Comparison of ENCODE assay signal across 8 mouse cellular contexts in genomic region chr12:61523631-61524182, GRCm38 (mm10). TPM values are rescaled to one million over a fixed set of nuclear protein-coding genes. Genes with fewer than 3 reads are reported as not detected.
DNase-seq lines count a peak whose midpoint lies in the region; ATAC-seq lines count a peak whose summit lies in the region.

No protein-coding gene starts in this region.

- peak overlapping the region; percentile 91 for H3K4me2 ChIP-seq in heart, embryonic 14.5 days (ENCODE audit: low read length)
- H3K4me2 ChIP-seq in hindbrain, embryonic 15.5 days = peak overlapping the region; percentile 66
- peak overlapping the region; percentile 57 for H3K4me2 ChIP-seq in liver, embryonic 13.5 days
- peak overlapping the region; percentile 73 for H3K4me2 ChIP-seq in stomach, embryonic 14.5 days (replicated peaks; ENCODE audit: low read depth, low read length)

- WGBS in heart, embryonic 14.5 days = 2% methylated on average over 16 of the region's 16 CpGs
- WGBS in hindbrain, embryonic 15.5 days = 2% methylated on average over 16 of the region's 16 CpGs
- WGBS in liver, embryonic 13.5 days (ENCODE audit: insufficient replicate concordance) = 2% methylated on average over 16 of the region's 16 CpGs
- WGBS in stomach, embryonic 14.5 days = under 1% methylated on average over 16 of the region's 16 CpGs

- H3K36me3 ChIP-seq in heart, embryonic 14.5 days (ENCODE audit: control insufficient read depth, insufficient read depth, low read length) = no peaks in the 10 kb centered on the region
- no peaks in the 10 kb centered on the region for H3K36me3 ChIP-seq in hindbrain, embryonic 15.5 days
- no peaks in the 10 kb centered on the region for H3K36me3 ChIP-seq in liver, embryonic 13.5 days
- H3K36me3 ChIP-seq in stomach, embryonic 14.5 days (ENCODE audit: control insufficient read depth, insufficient read depth, low read length) = no peaks in the 10 kb centered on the region

- peaks cover 3 to 10% of the 10 kb centered on the region in 2 experiments; a peak in 2 of 4 replicates for H3K4me1 ChIP-seq in heart, embryonic 14.5 days (ENCODE audit: control insufficient read depth in 2 of 2, insufficient read depth in 2 of 2, low read length in 2 of 2)
- H3K4me1 ChIP-seq in hindbrain, embryonic 15.5 days (replicated peaks) = peaks cover 13% of the 10 kb centered on the region; the same call in 1 of the 2 replicates
- no peaks in the 10 kb centered on the region for H3K4me1 ChIP-seq in liver, embryonic 13.5 days (replicated peaks)
- 0 out of 2 replicates have a peak, but pooled peaks cover 4% of the 10 kb centered on the region for H3K4me1 ChIP-seq in stomach, embryonic 14.5 days (ENCODE audit: control insufficient read depth, insufficient read depth, low read length)

- intact Hi-C loops in heart, postnatal 10 days (cut with DNase I) = no loop called here

- peak overlapping the region; percentile 48 for H3K9ac ChIP-seq in heart, embryonic 14.5 days (ENCODE audit: low read length)
- H3K9ac ChIP-seq in hindbrain, embryonic 15.5 days = peak overlapping the region; percentile 85
- H3K9ac ChIP-seq in liver, embryonic 13.5 days = no peak overlapping the region
- no peak overlapping the region; the same call in 1 of the 2 replicates for H3K9ac ChIP-seq in stomach, embryonic 14.5 days (replicated peaks; ENCODE audit: low read depth, low read length)

- peaks cover 52% of the 10 kb centered on the region for H3K27me3 ChIP-seq in heart, embryonic 14.5 days (ENCODE audit: control insufficient read depth, insufficient read depth, low read length)
- H3K27me3 ChIP-seq in hindbrain, embryonic 15.5 days = 0 out of 2 replicates have a peak, but pooled peaks cover 3% of the 10 kb centered on the region
- H3K27me3 ChIP-seq in liver, embryonic 13.5 days = peaks cover 56% of the 10 kb centered on the region
- peaks cover 17% of the 10 kb centered on the region; the same call in 1 of the 2 replicates for H3K27me3 ChIP-seq in stomach, embryonic 14.5 days (ENCODE audit: control insufficient read depth, insufficient read depth, low read length)

- no peak overlapping the region for H3K27ac ChIP-seq in heart, embryonic 14.5 days (replicated peaks in 1 of 2; ENCODE audit: control insufficient read depth in 1 of 2, insufficient read depth in 1 of 2, low read depth in 2 of 2, low read length in 2 of 2)
- peak overlapping the region; percentile 95 for H3K27ac ChIP-seq in hindbrain, embryonic 15.5 days (replicated peaks)
- H3K27ac ChIP-seq in liver, embryonic 13.5 days = no peak overlapping the region
- H3K27ac ChIP-seq in stomach, embryonic 14.5 days (ENCODE audit: low read length) = no peak overlapping the region

- peak overlapping the region; percentile 57 to 60 for H3K4me3 ChIP-seq in heart, embryonic 14.5 days (ENCODE audit: control insufficient read depth in 1 of 2, insufficient read depth in 1 of 2, low read depth in 1 of 2, low read length in 2 of 2)
- H3K4me3 ChIP-seq in hindbrain, embryonic 15.5 days = peak overlapping the region; percentile 64
- no peak overlapping the region for H3K4me3 ChIP-seq in liver, embryonic 13.5 days (replicated peaks)
- H3K4me3 ChIP-seq in stomach, embryonic 14.5 days (ENCODE audit: low read depth, low read length) = peak overlapping the region; percentile 55

- no peak for DNase-seq in heart, postnatal 10 days
- DNase-seq in cerebellum, postnatal 36 days = peak; percentile 4 to 31
- no peak for DNase-seq in liver, embryonic 13.5 days
- DNase-seq in spleen, postnatal 14 days (ENCODE audit: low spot score in 2 of 2) = no peak

- no peak for ATAC-seq in heart, embryonic 14.5 days (ENCODE audit: insufficient number of reproducible peaks, insufficient read depth, low FRiP score, low read depth)
- no peak for ATAC-seq in hindbrain, embryonic 15.5 days (ENCODE audit: low FRiP score, low read depth)
- no peak for ATAC-seq in liver, embryonic 13.5 days (ENCODE audit: low read depth)
- no peak for ATAC-seq in stomach, embryonic 14.5 days (ENCODE audit: insufficient number of reproducible peaks, insufficient read depth, low FRiP score, low read depth)
- ATAC-seq in inflammation-experienced regulatory T-cells, adult 6 months = no peak

- H3K9me3 ChIP-seq in heart, embryonic 14.5 days (ENCODE audit: control insufficient read depth, low read length) = no peaks in the 10 kb centered on the region
- no peaks in the 10 kb centered on the region for H3K9me3 ChIP-seq in hindbrain, embryonic 15.5 days
- no peaks in the 10 kb centered on the region for H3K9me3 ChIP-seq in liver, embryonic 13.5 days (replicated peaks)
- no peaks in the 10 kb centered on the region for H3K9me3 ChIP-seq in stomach, embryonic 14.5 days (ENCODE audit: control insufficient read depth, low read depth, low read length)

RNA-seq across cellular contexts. Expression of gene Lrfn5, which starts 0.8 kb away (rescaled TPM):
- polyA plus RNA-seq in heart, embryonic 14.5 days (2014; fragmentation: Nextera tagmentation; extraction: Ambion mirVana) = 0.13 and 0.27 TPM in 2 replicates
- total RNA-seq in heart, postnatal 10 days (2021) = under 1 TPM in 1 of 2 experiments, not detected in 1; 0.10 TPM
- 71.1 and 74.5 TPM in 2 replicates for polyA plus RNA-seq in hindbrain, embryonic 15.5 days (2015; fragmentation: Nextera tagmentation; extraction: Ambion mirVana)
- 0.07 and 0.13 TPM in 2 replicates for polyA plus RNA-seq in liver, embryonic 13.5 days (2015; fragmentation: Nextera tagmentation; extraction: Ambion mirVana)
- 1.8 and 2.2 TPM in 2 replicates for polyA plus RNA-seq in stomach, embryonic 14.5 days (2014; fragmentation: Nextera tagmentation; extraction: Ambion mirVana)
- under 1 TPM in 1 of 3 experiments, not detected in 2; 0.08 TPM for polyA plus RNA-seq in inflammation-experienced regulatory T-cells, adult 6 months (2017; shearing (Covaris generic))

Comparison
In these comparisons a context has a peak if more than half of its experiments do, and no peak if none do; other contexts are left out.
1. H3K9ac ChIP-seq: peak in heart, embryonic 14.5 days (single experiment) and hindbrain, embryonic 15.5 days (single experiment); none in liver, embryonic 13.5 days (single experiment) and stomach, embryonic 14.5 days (single experiment).
2. DNase-seq: peak in cerebellum, postnatal 36 days (2 of 2); none in heart, postnatal 10 days (0 of 2), liver, embryonic 13.5 days (single experiment) and spleen, postnatal 14 days (0 of 2).
3. RNA of gene Lrfn5, which starts 0.8 kb away (polyA plus RNA-seq): 71.1 to 74.5 TPM in hindbrain, embryonic 15.5 days; 1.8 to 2.2 TPM in stomach, embryonic 14.5 days, 0.13 to 0.27 TPM in heart, embryonic 14.5 days, 0.07 to 0.13 TPM in liver, embryonic 13.5 days and 0.08 TPM in inflammation-experienced regulatory T-cells, adult 6 months; every median in the first group is over 10 times any median in the second.
4. Peak in every context shown above with its lines, with median percentiles within 50 percentile points of each other: H3K4me2 ChIP-seq.